Mouse (Mus musculus): ENCODE measurements around the gene Sprr1a.

Sprr1a gene

GRCm38 (mm10) chr3:92438689-92439088, 47.0 kb downstream of the Sprr1a start, which contains the start of gene Sprr1b:
Gene Sprr1b (minus strand): TSS chr3:92438789.
- no peak for DNase-seq (ENCODE audit: low read depth, low spot score)

More at GRCm38 (mm10) chr3:92438689-92439088, 47.0 kb downstream of the Sprr1a start, which contains the start of gene Sprr1b:
- no peaks in the 10 kb centered on the region for H3K27me3 ChIP-seq (ENCODE audit: control insufficient read depth, insufficient read depth, low read length, poor library complexity, severe bottlenecking)
- no peaks in the 10 kb centered on the region for H3K36me3 ChIP-seq (ENCODE audit: control insufficient read depth, insufficient read depth, low read length, poor library complexity, severe bottlenecking)

Measured in splenic B cell, adult 2 months (primary cell).